Mouse (Mus musculus): ENCODE data around the gene Dsn1.

The Dsn1 gene

DNA sequence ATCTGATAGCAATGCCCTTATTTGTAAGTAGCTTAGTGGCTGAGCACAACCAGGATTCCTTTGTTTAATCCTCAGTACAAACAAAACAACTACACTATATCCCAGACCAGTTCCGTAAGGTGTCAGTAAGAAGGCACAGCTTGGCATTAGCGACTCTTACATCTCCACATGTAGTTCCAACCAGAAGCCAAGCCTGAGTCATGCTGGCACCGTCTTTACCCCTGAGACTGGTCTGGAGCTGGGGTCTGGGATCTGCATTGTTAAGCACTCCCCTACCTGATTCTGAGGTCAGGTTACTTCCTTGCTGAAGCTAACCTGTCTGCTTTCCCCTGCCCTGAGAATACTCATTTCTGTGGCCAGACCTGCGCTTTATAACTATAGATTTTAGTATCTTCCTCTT lies 38.5 kb downstream of the Dsn1 start:
- no peak for DNase-seq (ENCODE audit: low spot score in 2 of 2)

DNA sequence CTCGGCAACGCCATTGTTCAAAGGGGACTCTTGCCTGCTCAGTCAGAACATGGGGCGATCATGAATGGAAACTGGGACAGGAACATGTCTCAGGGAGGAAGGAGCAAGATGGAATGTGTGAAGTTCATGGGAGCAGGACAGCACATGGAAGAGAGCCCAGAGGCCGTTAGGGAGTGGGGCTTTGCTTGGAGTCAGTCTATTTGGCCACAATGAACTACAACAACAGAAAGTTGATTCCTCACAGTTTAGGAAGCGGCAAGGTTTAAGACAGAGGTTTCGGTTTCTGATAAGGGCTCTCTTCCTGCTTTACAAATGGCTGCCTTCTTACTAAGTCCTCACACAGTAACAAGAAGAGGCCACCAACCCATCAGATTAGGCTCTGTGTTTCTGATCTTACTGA lies 39.6 kb downstream of the Dsn1 start:
- no peak for DNase-seq (ENCODE audit: low spot score in 2 of 2)

GRCm38 (mm10) chr2:156963891-156964290 lies 43.1 kb downstream of the Dsn1 start:
- DNase-seq (ENCODE audit: low spot score in 2 of 2), result no peak

DNA sequence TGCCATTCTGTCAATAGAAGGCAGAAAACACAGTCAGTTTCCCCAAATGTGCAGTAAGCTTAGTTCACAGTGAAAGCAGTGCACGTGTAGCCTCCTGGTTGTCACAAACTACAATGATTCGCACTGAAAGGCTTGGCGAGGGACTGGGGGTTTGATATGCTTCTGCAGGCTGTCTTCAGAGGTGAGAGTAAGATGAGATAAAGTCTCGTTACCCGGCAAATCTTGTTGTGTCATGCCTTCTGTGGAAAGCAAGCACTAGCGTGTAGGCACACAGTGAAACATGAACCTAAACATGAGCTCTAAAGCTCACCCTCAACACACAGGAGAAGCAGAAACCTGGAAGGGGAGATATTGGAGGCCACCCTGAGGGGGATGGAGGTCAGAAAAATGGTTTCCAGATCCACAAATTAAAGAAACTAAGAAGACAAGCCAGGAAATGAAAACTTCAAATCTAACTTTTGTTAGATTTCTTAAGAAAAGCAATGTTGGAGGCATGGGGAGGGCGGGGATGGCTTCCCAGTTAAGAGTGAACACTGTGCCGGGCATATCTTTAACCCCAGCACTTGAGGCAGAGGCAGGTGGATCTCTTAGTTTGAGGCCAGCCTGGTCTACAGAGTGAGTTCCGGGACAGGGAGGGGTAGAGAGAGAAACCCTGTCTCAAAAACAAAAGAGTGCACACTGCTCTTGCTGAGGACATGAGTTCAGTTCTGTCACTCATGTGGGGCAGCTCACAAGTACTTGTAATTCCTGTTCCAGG lies 48.3 kb downstream of the Dsn1 start:
- no peak for DNase-seq (ENCODE audit: low spot score in 2 of 2)

DNA sequence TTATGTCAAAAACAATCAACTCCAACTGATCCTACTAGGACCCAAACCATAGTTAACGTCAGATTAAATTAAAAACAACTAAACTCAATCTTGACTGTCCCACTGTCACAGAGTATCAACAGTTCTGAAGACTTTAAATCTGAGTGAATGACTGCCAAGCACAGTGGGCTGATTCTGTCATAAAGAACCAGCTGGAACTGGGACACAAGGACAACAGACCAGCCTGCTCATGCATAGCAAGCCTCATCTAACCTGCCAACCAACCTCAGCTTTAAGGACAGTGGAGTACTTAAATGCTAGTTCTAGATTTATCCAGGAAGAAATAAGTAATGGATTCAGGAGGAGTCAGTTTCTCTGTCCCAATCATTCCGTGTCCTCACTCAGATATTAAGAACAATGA lies 49.9 kb downstream of the Dsn1 start:
- DNase-seq (ENCODE audit: low spot score in 2 of 2), result no peak

GRCm38 (mm10) chr2:156956306-156956705 lies 50.6 kb downstream of the Dsn1 start:
- no peak for DNase-seq (ENCODE audit: low spot score in 2 of 2)

DNA sequence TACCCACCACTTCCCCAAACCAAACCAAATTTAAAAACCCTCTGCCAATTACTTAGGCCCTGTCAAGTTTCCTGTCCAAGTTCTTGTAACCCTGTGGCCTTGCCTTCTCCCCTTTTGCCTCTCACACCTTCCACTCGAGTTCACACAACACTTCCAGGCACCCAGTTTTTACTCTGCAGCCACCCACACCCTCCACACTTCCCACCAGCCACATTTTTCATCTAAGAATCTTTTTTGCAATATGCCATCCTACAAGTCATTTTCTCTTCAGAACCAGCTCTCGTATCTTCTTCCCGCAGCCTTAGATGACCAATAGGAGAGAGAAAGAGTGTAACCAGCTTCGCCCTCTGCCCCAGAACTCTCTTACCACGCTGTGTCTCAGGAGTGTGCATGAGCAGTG lies 52.5 kb downstream of the Dsn1 start:
- no peak for DNase-seq (ENCODE audit: low spot score in 2 of 2)

DNA sequence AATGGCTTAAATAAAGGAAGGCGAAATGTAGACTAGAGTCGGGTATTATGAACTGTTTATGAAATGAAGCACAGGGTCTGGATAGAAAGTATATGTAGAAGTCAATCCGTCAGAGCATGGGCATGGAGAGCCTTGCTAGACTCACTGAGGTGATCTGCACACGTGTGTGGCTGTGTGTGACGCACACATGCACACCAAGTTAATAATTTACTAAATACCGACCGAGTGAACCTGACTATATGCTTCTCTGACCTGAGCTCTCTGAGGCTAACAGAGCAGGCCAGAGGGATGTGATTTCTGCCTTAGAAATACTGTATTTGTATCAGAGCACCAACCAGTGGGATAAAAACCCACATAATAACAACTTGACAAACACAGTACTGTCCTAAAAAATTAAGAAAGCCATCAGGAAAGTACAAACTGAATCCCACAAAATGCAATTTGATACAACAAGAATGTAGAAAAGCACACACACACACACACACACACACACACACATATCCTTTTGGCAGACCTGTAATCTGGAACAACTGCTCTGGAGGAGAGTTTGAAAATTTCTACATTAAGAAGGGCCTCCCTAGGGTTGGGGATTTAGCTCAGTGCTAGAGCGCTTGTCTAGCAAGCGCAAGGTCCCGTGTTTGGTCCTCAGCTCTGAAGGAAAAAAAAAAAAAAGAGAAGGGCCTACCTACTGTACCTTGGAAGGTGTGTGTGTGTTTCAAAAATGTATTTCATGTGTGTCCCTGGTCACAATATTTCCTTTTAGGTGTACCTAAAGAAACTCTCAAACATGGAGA lies 55.5 kb downstream of the Dsn1 start:
- DNase-seq (ENCODE audit: low spot score in 2 of 2), result no peak

GRCm38 (mm10) chr2:156950816-156951215 lies 56.1 kb downstream of the Dsn1 start:
- DNase-seq (ENCODE audit: low spot score in 2 of 2), result no peak

All from spleen, postnatal 14 days (tissue).